Mouse (Mus musculus) G1E (cell line): ENCODE data around the gene Psors1c2.

Experiments used
- CTCF ChIP-seq: IDR thresholded peaks from 2 replicates; pipeline ENCODE4 v1.5.1; 2012; ENCODE audit warnings: low read depth, low read length, inconsistent platforms, mixed read lengths
- POLR2AphosphoS5 ChIP-seq: IDR thresholded peaks from 2 replicates; pipeline ENCODE4 v1.6.1; 2012; ENCODE audit warnings: low read depth, low read length, inconsistent platforms; ENCODE audit not compliant: insufficient replicate concordance
- TAL1 ChIP-seq: conservative IDR thresholded peaks from 2 replicates; pipeline ENCODE4 v1.6.1; 2012; ENCODE audit warnings: low read depth, low read length, inconsistent platforms, mixed read lengths

DNA sequence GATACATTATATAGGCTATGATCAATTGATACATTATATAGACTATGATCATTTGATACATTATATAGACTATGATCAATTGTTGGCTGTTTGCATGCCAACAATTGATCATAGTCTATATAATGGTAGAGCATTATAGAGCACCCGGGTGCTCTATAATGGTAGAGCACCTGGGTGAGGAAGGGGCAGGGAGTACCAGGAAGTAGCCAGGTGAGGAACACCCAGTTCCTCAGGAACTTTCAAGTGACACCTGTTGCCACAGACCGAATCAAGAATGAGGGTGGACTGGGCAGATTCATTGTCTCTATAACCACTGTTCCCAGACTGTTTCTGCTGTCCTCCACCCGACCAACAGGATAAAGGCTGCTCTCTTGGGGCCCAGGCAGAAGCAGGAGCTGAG, 34.1 kb downstream of the Psors1c2 start, which contains the start of gene 2300002M23Rik:
- no peak for TF ChIP-seq CTCF
- no peak for TF ChIP-seq TAL1
- TF ChIP-seq POLR2AphosphoS5 = no peak
